Mouse (Mus musculus) brain, embryonic 14.5 days (tissue): ENCODE measurements around the gene Ccnj.

ENCODE experiments used
- CTCF ChIP-seq: fragments of 200-500 bp; IDR thresholded peaks from 2 replicates; pipeline ENCODE4 v1.5.1; 2012; ENCODE audit warnings: inconsistent platforms, mild to moderate bottlenecking, moderate library complexity, borderline replicate concordance; ENCODE audit not compliant: insufficient read depth, insufficient read length; ENCODE audit errors: extremely low read depth
- POLR2A ChIP-seq: fragments of 200-500 bp; IDR thresholded peaks from 2 replicates; pipeline ENCODE4 v1.6.1; 2012; ENCODE audit warnings: mild to moderate bottlenecking, inconsistent platforms, borderline replicate concordance; ENCODE audit not compliant: poor library complexity, insufficient read depth, insufficient read length, severe bottlenecking; ENCODE audit errors: extremely low read depth

DNA sequence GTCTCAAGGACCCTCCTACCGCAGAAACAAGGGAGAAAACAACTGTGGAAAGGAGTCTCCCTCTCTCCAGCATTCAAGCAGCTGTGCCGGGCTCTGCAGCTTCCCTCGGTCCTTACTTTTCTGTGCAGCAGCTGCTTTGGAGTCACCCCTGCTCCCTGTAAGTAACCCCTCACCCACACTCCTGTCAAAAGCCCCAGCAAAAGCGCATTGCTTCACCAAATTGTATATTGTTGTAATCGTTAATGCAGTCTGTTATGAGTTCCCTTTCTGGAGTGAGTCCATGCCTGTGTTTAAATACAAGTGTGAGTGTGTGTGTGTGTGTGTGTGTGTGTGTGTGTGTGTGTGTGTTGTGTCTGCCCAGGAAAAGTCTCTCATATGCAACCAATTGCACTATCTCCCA, 37.2 kb downstream of the Ccnj start:
- no peak for TF ChIP-seq CTCF
- no peak for TF ChIP-seq POLR2A
